Mouse (Mus musculus): ENCODE results near the gene Dpf2.

Gene Dpf2

GRCm38 (mm10) chr19:5913007-5913719, at the start of gene Dpf2:
Gene Dpf2 (minus strand): TSS chr19:5913010.
- DNase-seq (ENCODE audit: low spot score): no peak

DNA sequence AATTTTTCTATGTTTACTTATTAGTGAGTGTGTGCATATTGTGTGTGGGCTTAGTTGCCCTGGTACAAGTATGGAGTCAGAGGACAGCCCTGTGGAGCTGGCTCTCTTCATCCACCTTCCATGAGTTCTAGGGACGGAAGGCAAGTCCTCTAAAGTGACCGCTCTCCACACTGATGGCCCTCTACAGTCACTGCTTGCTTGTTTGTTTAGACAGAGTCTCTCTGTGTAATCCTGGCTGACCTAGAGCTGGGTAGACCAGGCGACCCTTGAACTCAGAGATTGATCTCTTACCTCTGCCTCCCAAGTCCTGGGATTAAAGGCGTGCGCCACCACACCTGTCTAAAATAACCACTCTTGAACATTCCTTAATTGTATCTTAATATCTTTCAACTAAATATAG, 44.6 kb upstream of the Dpf2 start:
- no peak for DNase-seq (ENCODE audit: low spot score)

GRCm38 (mm10) chr19:5956685-5957084, 43.9 kb upstream of the Dpf2 start:
- no peak for DNase-seq (ENCODE audit: low spot score)

- DNase-seq (ENCODE audit: low spot score): no peak
These were observed 43.2 kb upstream of the Dpf2 start for GRCm38 (mm10) chr19:5955704-5956670.

- DNase-seq (ENCODE audit: low spot score): no peak
These were observed 42.1 kb upstream of the Dpf2 start for GRCm38 (mm10) chr19:5954936-5955335.

- DNase-seq (ENCODE audit: low spot score): no peak
These were observed 41.4 kb upstream of the Dpf2 start for GRCm38 (mm10) chr19:5954031-5954710.

DNA sequence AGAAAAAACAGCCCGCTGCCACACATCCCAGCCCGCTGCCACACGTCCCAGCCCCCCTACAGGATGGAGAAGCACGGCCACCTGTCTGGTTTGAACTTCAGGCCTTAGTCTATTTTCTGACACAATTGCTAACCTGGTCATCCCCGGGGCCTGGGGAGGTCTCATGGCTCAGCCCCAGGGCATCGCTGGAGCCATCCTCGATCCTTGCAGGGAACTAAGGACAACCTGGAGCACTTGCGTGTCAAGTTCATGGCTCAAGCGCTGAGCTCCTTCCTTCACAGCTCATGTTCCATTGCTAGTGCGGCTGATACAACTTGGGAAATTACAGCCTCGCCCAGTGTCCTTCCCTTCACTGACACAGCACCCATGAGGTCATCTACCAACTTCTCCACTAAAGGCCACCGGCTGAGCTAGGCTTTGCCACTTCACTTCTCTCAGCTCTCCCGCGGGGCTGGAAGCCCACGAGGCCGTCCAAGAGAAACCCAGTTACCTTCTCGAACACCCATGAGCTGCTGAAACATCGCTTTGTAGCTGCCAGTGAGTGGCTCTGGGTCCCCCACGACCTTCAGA, 40.5 kb upstream of the Dpf2 start:
- DNase-seq (ENCODE audit: low spot score): no peak

DNA sequence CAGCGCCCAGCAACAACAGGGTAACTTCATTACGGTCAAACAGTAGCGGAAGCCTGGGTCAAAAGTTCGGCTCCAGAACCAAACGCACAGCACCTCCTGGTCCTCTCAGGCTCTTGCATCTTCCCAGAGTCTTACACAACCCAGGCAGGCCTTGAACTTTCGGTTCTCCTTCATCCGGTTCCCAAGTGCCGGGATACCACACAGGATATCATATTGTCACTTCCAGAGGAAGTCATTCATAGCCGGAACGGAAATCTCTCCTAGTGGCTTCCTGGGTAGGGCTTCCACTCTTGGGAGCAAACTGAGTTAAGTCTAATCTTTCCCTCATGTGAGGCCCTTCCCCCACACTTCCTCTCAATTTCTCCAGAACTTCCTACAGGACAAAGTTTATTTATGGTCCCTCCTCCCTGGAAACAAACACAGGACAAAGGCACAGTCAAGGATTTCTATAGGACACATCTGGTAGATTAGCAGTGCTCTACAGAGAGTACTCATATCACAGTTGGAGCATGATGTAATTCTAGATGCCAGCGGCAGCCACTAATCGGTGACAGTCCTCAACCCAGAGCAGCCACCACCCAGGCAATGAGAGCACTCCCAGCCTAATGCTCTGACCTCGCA, 39.4 kb upstream of the Dpf2 start:
- no peak for DNase-seq (ENCODE audit: low spot score)

- no peak for DNase-seq (ENCODE audit: low spot score)
These were observed 38.8 kb upstream of the Dpf2 start for GRCm38 (mm10) chr19:5951631-5952030.

- DNase-seq (ENCODE audit: low spot score): no peak
These were observed 37.4 kb upstream of the Dpf2 start for GRCm38 (mm10) chr19:5950218-5950617.

GRCm38 (mm10) chr19:5945891-5946290, 33.1 kb upstream of the Dpf2 start:
- DNase-seq (ENCODE audit: low spot score): no peak

DNA sequence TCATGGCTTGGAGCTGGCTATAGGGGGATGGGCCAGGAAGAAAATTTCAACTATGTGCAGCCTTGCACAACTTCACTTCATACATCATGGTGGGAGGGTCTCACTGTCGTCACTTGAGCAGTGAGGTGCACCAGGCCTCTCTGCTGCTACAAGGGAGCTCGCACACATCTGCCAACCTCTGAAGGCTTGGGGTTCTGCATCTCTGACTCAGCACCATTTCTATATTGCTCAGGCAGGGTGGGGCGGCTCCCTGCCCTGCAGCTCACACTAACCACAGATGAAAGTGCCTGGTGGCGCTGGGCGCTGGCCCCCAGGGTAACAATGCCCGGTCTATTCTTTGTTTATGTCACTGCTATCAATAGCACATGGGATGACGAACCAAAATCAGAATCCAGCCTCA, 32.2 kb upstream of the Dpf2 start:
- no peak for DNase-seq (ENCODE audit: low spot score)

DNA sequence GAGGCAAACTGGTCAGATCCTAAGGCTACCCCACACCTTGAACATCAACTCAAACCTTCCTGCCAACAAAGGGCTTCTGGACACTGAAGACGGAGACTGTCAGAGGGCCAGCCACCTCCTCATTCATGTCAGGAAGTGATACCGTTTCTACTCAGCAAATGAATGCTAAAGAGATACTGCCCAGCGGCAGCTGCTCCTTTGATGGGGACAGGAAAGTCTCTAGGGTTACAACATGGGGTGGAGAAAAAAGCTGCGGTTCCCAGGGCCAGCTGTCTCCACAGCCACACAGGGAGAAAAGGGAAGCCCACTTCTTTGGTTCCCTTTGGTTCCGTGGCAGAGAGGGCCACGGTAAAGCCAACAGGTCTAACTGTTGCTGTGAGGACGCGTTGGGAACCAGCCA, 31.3 kb upstream of the Dpf2 start:
- DNase-seq (ENCODE audit: low spot score): no peak

- DNase-seq (ENCODE audit: low spot score): no peak
These were observed 30.6 kb upstream of the Dpf2 start for GRCm38 (mm10) chr19:5943404-5943803.

- no peak for DNase-seq (ENCODE audit: low spot score)
These were observed 29.8 kb upstream of the Dpf2 start for GRCm38 (mm10) chr19:5942581-5942980.

DNA sequence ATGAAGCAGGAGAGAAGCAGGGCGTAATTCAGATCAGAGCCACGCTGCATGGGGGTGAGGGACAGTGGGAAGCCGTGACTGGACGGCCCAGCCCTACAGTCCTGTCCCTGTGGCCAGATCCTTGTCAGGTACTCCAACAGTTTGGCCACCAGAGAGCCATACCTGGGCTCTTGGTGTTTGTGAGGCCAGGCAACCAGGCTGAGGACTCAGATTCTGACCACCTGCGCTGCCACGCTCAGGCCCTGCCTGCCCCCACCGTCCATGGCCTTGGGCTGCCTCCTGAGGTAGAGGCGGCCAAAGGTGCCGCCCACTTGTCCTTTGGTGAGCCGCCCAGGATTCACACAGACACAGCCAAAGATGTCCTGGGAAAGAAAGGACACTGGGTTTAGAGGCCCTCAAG, 27.8 kb upstream of the Dpf2 start:
- no peak for DNase-seq (ENCODE audit: low spot score)

- no peak for DNase-seq (ENCODE audit: low spot score)
These were observed 27.4 kb upstream of the Dpf2 start for GRCm38 (mm10) chr19:5940173-5940572.

GRCm38 (mm10) chr19:5939715-5940114, 26.9 kb upstream of the Dpf2 start:
- DNase-seq (ENCODE audit: low spot score): no peak

DNA sequence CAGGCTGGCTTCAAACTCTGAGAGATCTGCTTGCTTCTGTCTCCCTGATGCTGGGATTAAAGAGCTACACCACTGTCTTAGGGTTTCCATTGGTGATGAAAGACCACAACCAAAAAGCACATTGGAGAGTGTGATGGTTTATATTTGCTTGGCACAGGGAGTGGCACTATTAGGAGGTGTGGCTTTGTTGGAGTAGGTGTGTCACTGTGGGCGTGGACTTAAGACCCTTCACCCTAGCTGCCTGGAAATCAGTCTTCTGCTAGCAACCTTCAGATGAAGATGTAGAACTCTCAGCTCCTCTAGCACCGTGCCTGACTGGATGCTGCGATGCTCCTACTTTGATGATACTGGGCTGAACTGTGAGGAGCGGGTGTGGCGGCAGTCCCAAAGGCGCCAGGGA, 25.7 kb upstream of the Dpf2 start:
- DNase-seq (ENCODE audit: low spot score): no peak

DNA sequence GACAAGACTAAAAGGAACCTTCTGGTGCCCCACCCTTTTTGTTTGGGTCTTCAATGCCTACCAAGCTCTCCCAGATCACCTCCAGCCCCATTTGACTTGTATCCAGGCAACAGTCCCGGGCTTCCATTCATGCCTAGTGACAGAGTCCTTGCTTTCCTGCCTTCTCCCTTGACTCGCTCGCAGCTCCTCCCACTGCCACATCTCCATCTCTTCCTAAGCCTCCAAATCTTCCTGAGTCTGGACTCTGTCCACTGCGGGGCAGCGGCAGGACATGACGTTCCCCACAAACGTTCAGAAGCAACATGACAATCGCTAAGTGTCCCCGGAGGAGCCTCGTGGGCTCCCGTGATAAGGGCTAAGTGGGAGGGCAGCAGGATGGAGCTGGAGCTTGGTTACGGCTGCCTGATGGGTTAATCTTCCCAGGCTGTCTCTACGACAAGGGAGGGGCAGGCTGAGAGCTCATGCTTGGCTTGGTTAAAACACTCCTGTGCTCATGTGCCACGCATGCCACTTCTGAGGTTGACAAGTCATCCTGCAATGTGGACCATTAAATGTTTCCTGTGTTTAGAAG, 25.1 kb upstream of the Dpf2 start:
- no peak for DNase-seq (ENCODE audit: low spot score)

- DNase-seq (ENCODE audit: low spot score): no peak
These were observed 24.5 kb upstream of the Dpf2 start for GRCm38 (mm10) chr19:5937095-5937835.
